Mouse (Mus musculus): ENCODE measurements around the gene Tnni3k. TPM values are rescaled to one million over a fixed set of nuclear protein-coding genes. Genes with fewer than 3 reads are reported as not detected.

The Tnni3k gene
- 0.09 TPM in 1 of 2 replicates, not detected in the other for polyA plus RNA-seq (2016; fragmentation: Nextera tagmentation; extraction: Ambion mirVana)

- H3K9me3 ChIP-seq: no peaks in the 10 kb centered on the region
- H3K4me2 ChIP-seq (replicated peaks): no peak within 1 kb of the TSS
- ATAC-seq (ENCODE audit: insufficient number of reproducible peaks, insufficient read depth, low FRiP score, low TSS enrichment): no peak
- no peak within 1 kb of the TSS for H3K9ac ChIP-seq
- H3K27ac ChIP-seq: no peak within 1 kb of the TSS
- H3K27me3 ChIP-seq: no peaks in the 10 kb centered on the region
- H3K4me1 ChIP-seq: no peaks in the 10 kb centered on the region
- no peaks in the 10 kb centered on the region for H3K36me3 ChIP-seq
- H3K4me3 ChIP-seq: no peak within 1 kb of the TSS
- WGBS: 70% methylated on average over 6 of the region's 6 CpGs
Measured at GRCm38 (mm10) chr3:155055231-155055916, at the start of gene Tnni3k. Tnni3k (minus strand) TSS chr3:155055407.

- Histone ChIP-seq H3K4me2 (replicated peaks) (no peak overlapping the region), H3K27me3 (no peaks in the 10 kb centered on the region), H3K27ac (no peak overlapping the region), H3K9me3 (no peaks in the 10 kb centered on the region), H3K9ac (no peak overlapping the region), H3K4me3 (no peak overlapping the region), H3K36me3 (no peaks in the 10 kb centered on the region), H3K4me1 (no peaks in the 10 kb centered on the region)
- no peak for ATAC-seq (ENCODE audit: insufficient number of reproducible peaks, insufficient read depth, low FRiP score, low TSS enrichment)
- WGBS: 100% methylated on average over 1 of the region's 1 CpGs
Measured at GRCm38 (mm10) chr3:155099266-155099665, 44.1 kb upstream of the Tnni3k start.

- peak; percentile 99 for ATAC-seq (ENCODE audit: insufficient number of reproducible peaks, insufficient read depth, low FRiP score, low TSS enrichment)
- Histone ChIP-seq H3K27me3 (no peaks in the 10 kb centered on the region), H3K27ac (peak within 1 kb of the TSS; percentile 70), H3K4me3 (peak within 1 kb of the TSS; percentile 62), H3K4me2 (replicated peaks) (peak within 1 kb of the TSS; percentile 59), H3K9ac (peak within 1 kb of the TSS; percentile 64), H3K9me3 (no peaks in the 10 kb centered on the region), H3K36me3 (no peaks in the 10 kb centered on the region), H3K4me1 (peaks cover 5% of the 10 kb centered on the region; the same call in 1 of the 2 replicates)
- under 1% methylated on average over 46 of the region's 47 CpGs for whole genome bisulfite sequencing
Measured at GRCm38 (mm10) chr3:155093116-155093956, 38.1 kb upstream of the Tnni3k start, which contains the start of the genes Fpgt and Lrriq3. Fpgt (minus strand) TSS chr3:155093403. Lrriq3 (plus strand) TSS chr3:155093434.

- H3K9me3 ChIP-seq: no peaks in the 10 kb centered on the region
- peak overlapping the region; percentile 59 for H3K4me2 ChIP-seq (replicated peaks)
- WGBS: 92% methylated on average over 6 of the region's 6 CpGs
- H3K27me3 ChIP-seq: no peaks in the 10 kb centered on the region
- no peak overlapping the region for H3K27ac ChIP-seq
- peak overlapping the region; percentile 62; the same call in 1 of the 2 replicates for H3K4me3 ChIP-seq
- H3K36me3 ChIP-seq: peaks cover 8% of the 10 kb centered on the region
- H3K9ac ChIP-seq: no peak overlapping the region
- ATAC-seq (ENCODE audit: insufficient number of reproducible peaks, insufficient read depth, low FRiP score, low TSS enrichment): no peak
- H3K4me1 ChIP-seq: peaks cover 5% of the 10 kb centered on the region; the same call in 1 of the 2 replicates
Measured at GRCm38 (mm10) chr3:155092081-155092480, 36.9 kb upstream of the Tnni3k start.

- no peak overlapping the region for H3K27ac ChIP-seq
- ATAC-seq (ENCODE audit: insufficient number of reproducible peaks, insufficient read depth, low FRiP score, low TSS enrichment): no peak
- H3K4me1 ChIP-seq: no peaks in the 10 kb centered on the region
- H3K4me3 ChIP-seq: no peak overlapping the region
- H3K27me3 ChIP-seq: no peaks in the 10 kb centered on the region
- 84% methylated on average over 4 of the region's 4 CpGs for WGBS
- H3K9ac ChIP-seq: no peak overlapping the region
- no peaks in the 10 kb centered on the region for H3K36me3 ChIP-seq
- no peaks in the 10 kb centered on the region for H3K9me3 ChIP-seq
- no peak overlapping the region for H3K4me2 ChIP-seq (replicated peaks)
Measured at GRCm38 (mm10) chr3:155077908-155078307, 22.7 kb upstream of the Tnni3k start.

- H3K4me1 ChIP-seq: no peaks in the 10 kb centered on the region
- no peak overlapping the region for H3K9ac ChIP-seq
- no peaks in the 10 kb centered on the region for H3K27me3 ChIP-seq
- no peaks in the 10 kb centered on the region for H3K36me3 ChIP-seq
- no peak overlapping the region for H3K4me3 ChIP-seq
- no peaks in the 10 kb centered on the region for H3K9me3 ChIP-seq
- no peak overlapping the region for H3K4me2 ChIP-seq (replicated peaks)
- ATAC-seq (ENCODE audit: insufficient number of reproducible peaks, insufficient read depth, low FRiP score, low TSS enrichment): no peak
- no peak overlapping the region for H3K27ac ChIP-seq
Measured at GRCm38 (mm10) chr3:155059449-155059822, 4.2 kb upstream of the Tnni3k start.

GRCm38 (mm10) chr3:155058800-155059448 lies 3.7 kb upstream of the Tnni3k start:
- ATAC-seq (ENCODE audit: insufficient number of reproducible peaks, insufficient read depth, low FRiP score, low TSS enrichment): no peak
- H3K4me1 ChIP-seq: no peaks in the 10 kb centered on the region

GRCm38 (mm10) chr3:155057566-155057965 lies 2.4 kb upstream of the Tnni3k start:
- H3K9me3 ChIP-seq: no peaks in the 10 kb centered on the region
- no peak overlapping the region for H3K4me3 ChIP-seq
- no peak for ATAC-seq (ENCODE audit: insufficient number of reproducible peaks, insufficient read depth, low FRiP score, low TSS enrichment)
- no peak overlapping the region for H3K9ac ChIP-seq
- H3K4me2 ChIP-seq (replicated peaks): no peak overlapping the region
- H3K27me3 ChIP-seq: no peaks in the 10 kb centered on the region
- H3K4me1 ChIP-seq: no peaks in the 10 kb centered on the region
- H3K36me3 ChIP-seq: no peaks in the 10 kb centered on the region
- no peak overlapping the region for H3K27ac ChIP-seq

More at GRCm38 (mm10) chr3:155058800-155059448, 3.7 kb upstream of the Tnni3k start:
- no peaks in the 10 kb centered on the region for H3K9me3 ChIP-seq
- H3K4me3 ChIP-seq: no peak overlapping the region
- no peak overlapping the region for H3K27ac ChIP-seq
- H3K9ac ChIP-seq: no peak overlapping the region
- WGBS: 80% methylated on average over 6 of the region's 6 CpGs
- no peak overlapping the region for H3K4me2 ChIP-seq (replicated peaks)
- no peaks in the 10 kb centered on the region for H3K27me3 ChIP-seq
- H3K36me3 ChIP-seq: no peaks in the 10 kb centered on the region

GRCm38 (mm10) chr3:155056606-155057005 lies 1.4 kb upstream of the Tnni3k start:
- H3K27ac ChIP-seq: no peak overlapping the region
- H3K4me1 ChIP-seq: no peaks in the 10 kb centered on the region
- no peaks in the 10 kb centered on the region for H3K27me3 ChIP-seq
- no peak for ATAC-seq (ENCODE audit: insufficient number of reproducible peaks, insufficient read depth, low FRiP score, low TSS enrichment)
- H3K36me3 ChIP-seq: no peaks in the 10 kb centered on the region
- H3K9me3 ChIP-seq: no peaks in the 10 kb centered on the region
- no peak overlapping the region for H3K4me2 ChIP-seq (replicated peaks)
- no peak overlapping the region for H3K4me3 ChIP-seq
- H3K9ac ChIP-seq: no peak overlapping the region

GRCm38 (mm10) chr3:155053189-155053588 lies 2.0 kb downstream of the Tnni3k start:
- Histone ChIP-seq H3K4me1 (no peaks in the 10 kb centered on the region), H3K27me3 (no peaks in the 10 kb centered on the region), H3K4me3 (no peak overlapping the region), H3K9ac (no peak overlapping the region), H3K36me3 (no peaks in the 10 kb centered on the region), H3K9me3 (no peaks in the 10 kb centered on the region), H3K4me2 (replicated peaks) (no peak overlapping the region), H3K27ac (no peak overlapping the region)
- ATAC-seq (ENCODE audit: insufficient number of reproducible peaks, insufficient read depth, low FRiP score, low TSS enrichment): no peak
- WGBS: 64% methylated on average over 1 of the region's 1 CpGs

GRCm38 (mm10) chr3:155052021-155052420 lies 3.2 kb downstream of the Tnni3k start:
- Histone ChIP-seq H3K9me3 (no peaks in the 10 kb centered on the region), H3K36me3 (no peaks in the 10 kb centered on the region), H3K27me3 (no peaks in the 10 kb centered on the region), H3K4me2 (replicated peaks) (no peak overlapping the region), H3K9ac (no peak overlapping the region), H3K27ac (no peak overlapping the region), H3K4me1 (no peaks in the 10 kb centered on the region), H3K4me3 (no peak overlapping the region)
- no peak for ATAC-seq (ENCODE audit: insufficient number of reproducible peaks, insufficient read depth, low FRiP score, low TSS enrichment)
